Mouse (Mus musculus) c-Kit-positive CD71-positive TER-119-negative erythroid progenitor cells, embryonic 14.5 days (primary cell): ENCODE results near the gene Shroom3.

Experiments
- DNase-seq: peaks from one replicate; pipeline ENCODE4 v3.0.0-alpha.2; 2013; ENCODE audit warnings: low read depth

The Shroom3 gene

GRCm38 (mm10) chr5:92969926-92970325, 286.7 kb downstream of the Shroom3 start:
- no peak for DNase-seq

- peak; percentile 5 for DNase-seq
These were observed 287.2 kb downstream of the Shroom3 start for GRCm38 (mm10) chr5:92970480-92970879.

- no peak for DNase-seq
These were observed 297.2 kb downstream of the Shroom3 start for GRCm38 (mm10) chr5:92980393-92980792.

- DNase-seq = no peak
These were observed 297.6 kb downstream of the Shroom3 start for GRCm38 (mm10) chr5:92980862-92981261.

GRCm38 (mm10) chr5:92982673-92983072, 299.4 kb downstream of the Shroom3 start:
- DNase-seq = peak; percentile 5

GRCm38 (mm10) chr5:92983942-92984341, 300.7 kb downstream of the Shroom3 start:
- peak; percentile 15 for DNase-seq

- DNase-seq = no peak
These were observed 301.5 kb downstream of the Shroom3 start for GRCm38 (mm10) chr5:92984692-92985091.

GRCm38 (mm10) chr5:92985391-92985790, 302.2 kb downstream of the Shroom3 start:
- DNase-seq = no peak

GRCm38 (mm10) chr5:92986651-92987610, 303.7 kb downstream of the Shroom3 start:
- no peak for DNase-seq

- no peak for DNase-seq
These were observed 304.9 kb downstream of the Shroom3 start for GRCm38 (mm10) chr5:92987891-92988768.

- DNase-seq = no peak
These were observed 305.6 kb downstream of the Shroom3 start for GRCm38 (mm10) chr5:92988769-92989356.

- DNase-seq = no peak
These were observed 308.9 kb downstream of the Shroom3 start for GRCm38 (mm10) chr5:92992106-92992505.

- no peak for DNase-seq
These were observed 311.1 kb downstream of the Shroom3 start for GRCm38 (mm10) chr5:92994309-92994708.

GRCm38 (mm10) chr5:92994861-92995260, 311.6 kb downstream of the Shroom3 start:
- no peak for DNase-seq

GRCm38 (mm10) chr5:92997428-92998120, 314.3 kb downstream of the Shroom3 start:
- no peak for DNase-seq

- DNase-seq = no peak
These were observed 315.3 kb downstream of the Shroom3 start for GRCm38 (mm10) chr5:92998494-92999016.

- DNase-seq = no peak
These were observed 316.8 kb downstream of the Shroom3 start for GRCm38 (mm10) chr5:93000060-93000459.

- no peak for DNase-seq
These were observed 317.8 kb downstream of the Shroom3 start for GRCm38 (mm10) chr5:93000774-93001757.

GRCm38 (mm10) chr5:93002615-93003014, 319.4 kb downstream of the Shroom3 start:
- no peak for DNase-seq

GRCm38 (mm10) chr5:93005229-93005814, 322.1 kb downstream of the Shroom3 start:
- no peak for DNase-seq
